Mouse (Mus musculus): ENCODE results near the gene Paqr8.

DNA sequence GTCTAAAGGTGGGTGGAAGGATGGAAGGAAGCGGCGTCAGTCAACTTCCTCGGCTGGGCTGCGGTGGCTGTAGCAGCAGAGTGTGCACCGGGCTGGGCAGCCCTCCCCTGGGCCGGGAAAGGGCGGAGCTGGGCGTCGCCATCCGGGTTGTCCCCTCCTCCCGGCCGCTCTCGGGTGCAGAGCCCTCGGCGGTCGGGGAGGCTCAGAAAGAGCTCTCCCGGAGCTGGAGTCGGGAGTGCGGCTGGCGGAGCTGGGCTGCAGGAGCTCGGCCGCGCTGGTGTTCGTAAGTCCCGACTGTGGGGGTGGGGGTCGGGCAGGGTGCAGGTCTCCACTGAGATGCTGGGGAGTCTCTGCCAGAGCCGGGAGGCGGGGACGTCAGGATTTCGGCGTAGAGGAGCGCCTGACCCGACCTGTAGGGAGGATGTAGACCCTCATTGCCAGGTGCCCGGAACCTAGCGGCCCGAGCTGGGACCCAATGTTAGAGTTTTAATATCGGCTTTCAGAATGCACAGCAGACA lies at the start of gene Paqr8:
- no peak for TF ChIP-seq CTCF (IDR thresholded peaks at IDR 0.05 in 2 of 3, conservative IDR thresholded peaks at IDR 0.05 in 1 of 3; ENCODE audit: control insufficient read depth in 1 of 3, insufficient read depth in 1 of 3, low read depth in 2 of 3, low read length in 3 of 3, poor library complexity in 1 of 3, severe bottlenecking in 1 of 3)
- TF ChIP-seq POLR2A (IDR thresholded peaks at IDR 0.05; ENCODE audit: control insufficient read depth in 1 of 2, insufficient read depth in 1 of 2, low read depth in 1 of 2, low read length in 2 of 2, poor library complexity in 1 of 2) = no peak
- TF ChIP-seq POLR2AphosphoS2 (IDR thresholded peaks at IDR 0.05; ENCODE audit: low read length) = no peak
- no peak for TF ChIP-seq GATA1 (IDR thresholded peaks at IDR 0.05; ENCODE audit: low read depth, low read length)
- no peak for TF ChIP-seq TCF12 (IDR thresholded peaks at IDR 0.05; ENCODE audit: low read depth, low read length)
- no peak for TF ChIP-seq HCFC1 (IDR thresholded peaks at IDR 0.05; ENCODE audit: low read depth, low read length)
- TF ChIP-seq GABPA (IDR thresholded peaks at IDR 0.05; ENCODE audit: low read depth, low read length) = no peak
- no peak for TF ChIP-seq MAFK (IDR thresholded peaks at IDR 0.05; ENCODE audit: borderline replicate concordance, low read depth, low read length)
- no peak for TF ChIP-seq ZC3H11A (IDR thresholded peaks at IDR 0.05; ENCODE audit: low read depth, low read length)
